11 mouse cellular contexts compared by ENCODE assay signal in the genomic region with DNA sequence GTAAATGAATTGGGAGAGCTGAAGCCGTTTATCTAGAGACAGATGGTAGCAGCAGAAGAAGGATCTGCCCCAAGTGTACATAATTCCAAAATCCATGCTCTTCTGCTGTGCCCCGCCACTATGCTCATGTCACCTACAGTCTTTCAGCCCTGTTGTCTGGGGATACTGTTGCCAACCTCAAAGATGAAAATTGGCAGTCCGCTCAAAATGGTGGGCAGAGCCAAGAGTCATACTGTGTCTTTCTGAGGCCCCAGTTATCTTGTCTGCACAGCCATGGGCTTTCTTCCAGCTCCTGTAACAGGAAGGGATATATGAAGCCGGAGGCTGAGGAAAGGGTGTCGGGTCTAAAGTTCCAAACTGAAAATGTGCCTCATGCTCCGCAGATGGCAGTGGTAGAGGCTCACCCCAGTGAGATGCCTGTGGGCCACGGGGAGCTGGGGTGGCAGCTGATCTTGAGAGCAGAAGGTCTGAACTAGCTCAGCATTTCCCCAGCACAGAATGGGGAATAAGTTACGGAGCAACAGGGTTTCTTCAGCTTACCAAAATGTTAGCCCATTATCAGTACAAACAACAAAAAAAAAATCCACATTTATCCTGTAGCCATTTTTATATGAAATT.
DNase-seq lines count a peak whose midpoint lies in the region; ATAC-seq lines count a peak whose summit lies in the region.
"Had no signal": no experiment of that assay in that cellular context is flagged by ENCODE, and none has a peak within 500 bp of the region (broad histone marks: within the 10 kb centered on the region; RNA-seq: fewer than 3 reads in every experiment).

No protein-coding gene starts in this region.

- no peaks in the 10 kb centered on the region for H3K27me3 ChIP-seq in forebrain, embryonic 15.5 days
- H3K27me3 ChIP-seq in forebrain, embryonic 10.5 days (ENCODE audit: poor library complexity, severe bottlenecking): no peaks in the 10 kb centered on the region
- H3K27me3 ChIP-seq: intestine, embryonic 15.5 days; midbrain, embryonic 12.5 days had no signal

- no peaks in the 10 kb centered on the region for H3K36me3 ChIP-seq in forebrain, embryonic 15.5 days
- H3K36me3 ChIP-seq in forebrain, embryonic 10.5 days (replicated peaks): no peaks in the 10 kb centered on the region
- H3K36me3 ChIP-seq: intestine, embryonic 15.5 days; midbrain, embryonic 12.5 days had no signal

- ATAC-seq in forebrain, embryonic 15.5 days (replicated peaks): peak; percentile 63; the same call in 1 of the 2 replicates
- ATAC-seq in common myeloid progenitor, adult 5-6 weeks (replicated peaks; ENCODE audit: low read depth, poor library complexity, severe bottlenecking): peak; percentile 39; the same call in 1 of the 2 replicates
- peak; percentile 76 for ATAC-seq in megakaryocyte progenitor cell, adult 5-6 weeks (replicated peaks; ENCODE audit: poor library complexity)
- ATAC-seq: intestine, embryonic 15.5 days had no signal

- no peak overlapping the region for H3K4me2 ChIP-seq in forebrain, embryonic 15.5 days (replicated peaks)
- H3K4me2 ChIP-seq: intestine, embryonic 15.5 days; midbrain, embryonic 12.5 days had no signal

- WGBS in forebrain, embryonic 15.5 days: 73% methylated on average over 8 of the region's 8 CpGs
- 92% methylated on average over 8 of the region's 8 CpGs for WGBS in forebrain, embryonic 10.5 days

- H3K27ac ChIP-seq in forebrain, embryonic 15.5 days (replicated peaks): no peak overlapping the region
- no peak overlapping the region for H3K27ac ChIP-seq in forebrain, embryonic 10.5 days
- H3K27ac ChIP-seq: intestine, embryonic 15.5 days; midbrain, embryonic 12.5 days had no signal

- H3K4me3 ChIP-seq in forebrain, embryonic 15.5 days: no peak overlapping the region
- no peak overlapping the region for H3K4me3 ChIP-seq in forebrain, embryonic 10.5 days
- H3K4me3 ChIP-seq: intestine, embryonic 15.5 days; midbrain, embryonic 12.5 days had no signal

- DNase-seq in forebrain, embryonic 10.5 days (ENCODE audit: extremely low spot score, low spot score): no peak
- peak; percentile 86 for DNase-seq in left cerebral cortex, postnatal 4 days
- no peak for DNase-seq in left cerebral cortex, postnatal 10 days (ENCODE audit: extremely low spot score in 1 of 2, low spot score in 2 of 2)
- no peak for DNase-seq in urinary bladder, postnatal 4 days (ENCODE audit: low spot score in 2 of 2)
- no peak for DNase-seq in kidney, postnatal 25 days
- DNase-seq: adrenal gland, adult 8-10 months had no signal

- no peak overlapping the region for H3K9ac ChIP-seq in forebrain, embryonic 15.5 days (replicated peaks)
- H3K9ac ChIP-seq: intestine, embryonic 15.5 days; midbrain, embryonic 12.5 days had no signal

- no peaks in the 10 kb centered on the region for H3K4me1 ChIP-seq in forebrain, embryonic 15.5 days
- no peaks in the 10 kb centered on the region for H3K4me1 ChIP-seq in forebrain, embryonic 10.5 days
- H3K4me1 ChIP-seq: intestine, embryonic 15.5 days; midbrain, embryonic 12.5 days had no signal

- intact Hi-C loops in left cerebral cortex, postnatal 4 days (cut with DNase I): no loop called here
- intact Hi-C loops in left cerebral cortex, postnatal 10 days (cut with DNase I): no loop called here

- no peaks in the 10 kb centered on the region for H3K9me3 ChIP-seq in forebrain, embryonic 15.5 days
- H3K9me3 ChIP-seq in forebrain, embryonic 10.5 days: no peaks in the 10 kb centered on the region
- H3K9me3 ChIP-seq: intestine, embryonic 15.5 days; midbrain, embryonic 12.5 days had no signal
